Mouse (Mus musculus): ENCODE data around the gene Gm37240. TPM values are rescaled to one million over a fixed set of nuclear protein-coding genes. Genes with fewer than 3 reads are reported as not detected.
"Not testable (repeated sequence)": the region's sequence is repeated elsewhere in the genome, so short reads cannot be mapped to it uniquely, and the experiment has no call there.

Gene Gm37240
- total RNA-seq (2021) = 10 to 100 TPM; 35.3 to 39.6 TPM
- long read RNA-seq, experiment 1, partial matches to known transcripts = 0 of 34 reads
- long read RNA-seq, experiment 1, other reads (novel, unspliced or antisense) = 34 of 34 reads
- long read RNA-seq, experiment 2, partial matches to known transcripts = 0 of 20 reads
- long read RNA-seq, experiment 2, other reads (novel, unspliced or antisense) = 20 of 20 reads

DNA sequence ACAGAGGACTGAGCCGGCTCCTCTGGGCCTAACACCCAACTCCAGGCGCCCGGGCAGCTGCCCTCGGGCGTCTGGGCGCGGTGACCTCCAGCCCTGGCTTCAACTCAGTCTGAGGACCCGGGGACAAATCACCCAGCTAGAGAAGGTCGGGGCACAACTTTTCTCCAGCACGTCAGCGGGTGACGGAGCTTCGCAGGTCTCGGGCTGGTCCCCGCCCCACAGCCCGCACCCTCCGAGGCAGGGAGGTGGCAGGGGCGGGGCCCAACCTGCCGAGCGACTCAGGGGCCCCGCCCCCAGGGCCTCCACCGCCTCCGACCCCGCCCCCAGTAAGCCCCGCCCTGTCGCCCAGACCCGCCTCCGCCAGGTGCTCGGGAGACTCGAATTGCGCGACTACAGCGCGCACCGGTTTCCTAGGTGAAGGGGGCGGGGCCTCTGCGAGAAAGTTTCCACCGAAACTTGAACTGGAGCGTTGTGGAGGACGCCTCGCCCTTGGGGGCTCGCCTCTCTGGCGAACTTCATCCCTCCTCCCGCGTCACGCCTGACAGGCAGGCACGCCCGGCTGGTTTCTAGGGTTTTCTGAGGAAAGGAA, at the start of gene Gm37240, which contains the start of gene Glt28d2:
Gene Gm37240, minus strand, starts transcription at position 280 of the 589 bp plus-strand sequence.
Gene Glt28d2, minus strand, starts transcription at position 278 of the 589 bp plus-strand sequence.
- peak; percentile 92 for DNase-seq

DNA sequence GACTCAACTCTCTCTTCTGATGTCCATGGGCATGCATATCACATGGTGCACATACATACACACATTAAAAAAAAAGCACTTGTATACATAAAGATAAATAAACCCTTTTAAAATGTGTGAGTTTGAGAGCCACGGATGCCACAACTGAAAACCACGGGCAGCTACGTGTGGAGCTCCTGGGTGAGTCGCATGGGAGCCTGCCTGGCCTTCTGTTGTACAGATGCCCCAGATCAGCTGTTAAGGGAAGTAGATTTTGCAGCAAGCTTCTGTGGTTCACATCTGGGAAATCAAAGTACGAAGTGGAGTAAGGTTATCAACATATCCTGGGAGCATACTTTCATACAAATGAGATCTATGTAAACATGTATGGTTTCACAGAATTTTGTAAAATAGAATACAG, 46.3 kb upstream of the Gm37240 start:
- no peak for DNase-seq

GRCm38 (mm10) chr3:85931859-85932258, 44.5 kb upstream of the Gm37240 start:
- DNase-seq = no peak

DNA sequence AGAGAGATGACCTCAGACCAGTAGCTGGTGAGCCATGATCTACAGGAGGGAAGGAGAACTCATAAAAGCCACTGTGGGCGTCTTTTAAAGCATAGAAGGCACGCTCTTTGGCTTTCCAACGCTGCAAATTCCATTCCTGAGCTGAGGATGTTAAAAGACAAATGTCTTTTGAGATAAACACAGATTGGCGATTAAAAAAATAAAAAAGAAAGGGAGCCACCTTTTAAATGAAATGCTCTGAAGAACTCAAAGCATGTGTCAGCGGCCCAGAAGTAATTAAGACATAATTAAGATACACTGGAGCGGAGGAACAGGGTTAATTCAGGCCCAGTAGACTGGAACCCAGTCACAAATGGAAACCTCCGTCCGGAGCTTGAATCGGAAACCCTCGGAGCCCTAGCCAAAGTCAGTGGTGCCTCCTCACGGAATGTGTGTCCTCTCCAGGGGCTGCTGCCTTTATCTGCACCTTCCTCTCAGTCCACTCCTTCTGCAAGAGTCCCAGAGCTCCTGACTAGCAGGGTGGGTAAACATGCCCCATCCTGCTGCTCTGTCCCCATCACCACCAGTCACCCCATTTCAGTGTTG, 43.4 kb upstream of the Gm37240 start:
- no peak for DNase-seq

GRCm38 (mm10) chr3:85929711-85930110, 42.4 kb upstream of the Gm37240 start:
- no peak for DNase-seq

DNA sequence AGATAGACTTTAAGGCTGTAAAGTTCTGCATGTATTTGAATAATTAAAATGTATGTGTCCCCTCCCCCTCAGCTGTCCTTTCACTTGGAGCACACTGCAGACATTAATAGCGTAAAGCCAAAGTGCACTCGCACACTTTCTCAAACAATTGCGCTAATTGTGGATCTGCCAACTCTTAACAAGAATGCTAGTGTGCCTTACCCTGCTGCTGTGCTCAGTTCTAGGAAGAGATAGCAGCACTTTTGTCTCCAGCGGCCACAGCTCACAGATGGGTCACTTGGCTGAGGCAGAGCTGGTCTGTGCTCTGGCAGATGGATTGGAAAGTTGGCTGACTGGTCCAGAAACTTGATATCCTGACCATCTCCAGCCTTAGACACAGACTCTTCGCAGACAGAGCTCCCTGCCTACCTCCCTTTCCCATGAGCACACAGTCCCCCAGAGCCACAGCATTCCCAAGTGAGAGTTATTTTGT, 40.9 kb upstream of the Gm37240 start:
- peak; percentile 76 for DNase-seq

GRCm38 (mm10) chr3:85927296-85927695, 40.0 kb upstream of the Gm37240 start:
- DNase-seq = no peak

DNA sequence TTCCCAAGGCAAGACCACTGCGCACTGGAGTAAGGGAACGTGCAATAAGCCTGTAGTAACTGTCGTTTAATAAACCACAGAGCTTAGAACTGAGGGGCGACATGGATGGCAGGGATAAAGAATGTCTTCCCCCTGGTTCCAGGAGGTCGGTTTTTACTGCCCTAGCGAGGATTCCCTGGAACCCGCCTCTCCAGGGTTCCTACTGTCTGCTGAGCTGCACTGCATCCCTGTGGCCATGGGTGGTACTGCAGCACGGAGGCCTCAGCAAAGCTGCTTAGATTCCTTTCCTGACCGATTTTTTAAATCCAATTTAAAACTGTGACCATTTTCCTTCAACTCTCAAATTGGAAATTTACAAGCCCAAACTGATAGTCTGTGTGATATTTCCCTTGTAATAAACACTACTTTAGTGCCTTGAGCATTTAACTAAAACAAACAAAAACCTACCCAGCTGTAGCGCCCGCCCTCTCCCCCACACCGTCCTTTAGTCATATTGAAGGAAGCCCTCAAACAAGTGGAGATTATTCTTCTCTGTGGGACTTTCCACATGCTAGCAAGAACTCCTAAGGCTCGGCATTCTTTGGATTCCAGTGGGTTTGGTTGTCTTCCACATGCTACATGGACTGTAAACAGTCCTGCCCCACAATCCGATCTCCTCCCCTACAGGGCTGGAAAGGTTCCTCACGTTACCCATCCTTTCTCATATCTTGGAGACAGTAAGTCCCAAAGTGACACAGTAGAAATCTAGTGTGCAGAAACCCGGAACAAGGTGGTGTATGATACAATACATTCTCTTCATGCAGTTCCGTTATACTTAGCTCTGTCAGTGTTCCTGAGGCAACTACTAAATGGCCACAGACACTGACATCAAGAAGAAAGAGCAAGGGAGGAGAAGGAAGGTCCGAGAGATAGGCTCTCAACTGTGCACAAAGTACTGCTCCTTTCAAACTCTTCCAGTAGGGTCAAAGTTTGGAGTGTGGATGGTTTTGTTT, 36.9 kb upstream of the Gm37240 start:
- DNase-seq = peak; percentile 35

DNA sequence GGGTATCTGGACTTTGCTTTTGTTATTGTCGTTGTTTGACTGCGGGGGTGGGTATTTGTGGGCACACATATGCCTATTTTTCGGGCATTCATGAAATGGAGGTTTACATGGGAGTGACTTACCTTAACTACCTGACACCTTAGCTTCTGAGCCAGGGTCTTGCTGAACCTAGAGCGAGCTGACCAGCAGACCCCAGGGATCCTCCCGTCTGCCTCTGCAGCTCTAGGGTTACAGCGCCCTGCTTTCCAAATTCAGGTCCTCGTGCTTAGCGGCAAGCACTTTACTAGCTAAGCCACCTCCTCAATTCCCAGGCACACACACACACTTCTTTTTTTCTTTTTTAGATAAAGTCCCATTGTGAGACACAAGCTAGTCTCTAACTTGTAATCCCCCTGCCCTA, 36.0 kb upstream of the Gm37240 start:
- no peak for DNase-seq

DNA sequence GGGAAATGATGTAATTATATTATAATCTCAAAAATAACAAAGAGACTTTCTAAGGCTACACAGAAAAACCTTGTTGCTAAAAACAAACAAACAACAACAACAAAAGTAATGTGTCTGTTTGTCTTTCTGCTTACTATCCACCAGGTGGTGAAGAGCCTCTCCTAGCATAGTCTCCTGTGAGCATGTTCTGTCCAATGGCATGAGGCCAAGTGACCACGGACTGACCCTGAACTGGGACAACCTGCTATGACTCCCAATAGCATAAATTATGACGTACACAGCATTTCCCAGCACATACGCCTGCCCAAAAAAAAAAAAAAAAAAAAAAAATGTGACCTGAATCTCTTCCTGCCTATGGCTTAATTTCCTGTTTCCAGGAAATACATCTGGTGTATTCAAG, 35.0 kb upstream of the Gm37240 start:
- DNase-seq = no peak

GRCm38 (mm10) chr3:85920671-85921070, 33.4 kb upstream of the Gm37240 start:
- DNase-seq = not testable (repeated sequence)

GRCm38 (mm10) chr3:85917600-85917999, 30.3 kb upstream of the Gm37240 start:
- no peak for DNase-seq

DNA sequence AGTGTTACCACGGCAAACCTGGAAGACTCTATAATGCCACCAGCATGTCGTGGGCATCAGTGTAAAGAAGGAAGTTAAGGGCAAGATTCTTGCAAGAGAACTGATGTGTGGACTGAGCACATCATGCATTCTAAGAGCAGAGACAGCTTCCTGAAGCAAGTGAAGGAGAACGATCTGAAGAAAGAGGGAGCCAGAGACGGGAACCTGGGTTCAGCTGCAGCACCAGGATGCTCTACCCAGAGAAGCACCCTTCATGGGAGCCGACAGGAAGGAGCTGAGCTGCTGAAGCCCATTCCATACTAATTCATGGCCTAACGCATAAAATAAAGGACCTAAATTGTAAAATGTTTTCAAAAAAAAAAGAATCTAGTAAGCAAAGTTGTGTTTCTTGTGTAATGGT, 27.5 kb upstream of the Gm37240 start:
- no peak for DNase-seq

DNA sequence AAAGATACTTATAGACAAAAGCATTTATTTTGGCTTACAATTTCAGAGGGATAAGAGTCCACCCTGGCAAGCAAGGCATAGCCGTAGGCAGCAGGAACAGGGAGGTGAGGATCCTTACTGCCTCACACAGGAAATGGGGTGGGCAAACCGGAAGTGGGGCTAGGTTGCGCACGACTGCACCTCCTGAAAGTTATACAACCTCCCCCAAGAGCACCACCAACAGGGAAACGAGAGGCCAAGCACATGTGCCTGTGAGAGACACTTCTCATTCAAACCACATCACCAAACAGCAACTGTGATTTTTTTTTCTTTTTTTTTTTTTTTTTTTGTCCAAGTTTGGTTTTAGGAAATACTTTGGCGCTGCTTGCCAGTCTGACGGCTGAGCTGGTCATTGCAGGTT, 19.8 kb upstream of the Gm37240 start:
- DNase-seq = no peak

DNA sequence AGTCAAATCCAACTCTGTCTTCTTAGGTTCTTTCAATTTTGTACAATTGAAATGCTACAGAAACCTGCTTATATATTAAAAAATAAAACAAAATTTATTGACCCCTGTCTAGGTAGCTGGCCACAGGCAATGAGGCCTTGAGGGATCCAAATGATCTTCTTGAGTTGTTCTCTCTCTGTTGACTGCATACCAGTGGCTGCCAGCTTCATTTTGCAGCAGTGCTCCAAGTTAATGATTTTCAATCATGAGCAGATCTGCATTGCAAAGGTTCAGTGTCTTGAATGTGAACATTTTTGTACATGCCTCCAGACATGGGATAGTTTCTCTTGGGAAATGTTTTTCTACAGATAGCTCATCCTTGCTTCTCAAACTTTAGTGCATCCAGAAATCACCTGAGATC, 17.1 kb upstream of the Gm37240 start:
- DNase-seq = no peak

DNA sequence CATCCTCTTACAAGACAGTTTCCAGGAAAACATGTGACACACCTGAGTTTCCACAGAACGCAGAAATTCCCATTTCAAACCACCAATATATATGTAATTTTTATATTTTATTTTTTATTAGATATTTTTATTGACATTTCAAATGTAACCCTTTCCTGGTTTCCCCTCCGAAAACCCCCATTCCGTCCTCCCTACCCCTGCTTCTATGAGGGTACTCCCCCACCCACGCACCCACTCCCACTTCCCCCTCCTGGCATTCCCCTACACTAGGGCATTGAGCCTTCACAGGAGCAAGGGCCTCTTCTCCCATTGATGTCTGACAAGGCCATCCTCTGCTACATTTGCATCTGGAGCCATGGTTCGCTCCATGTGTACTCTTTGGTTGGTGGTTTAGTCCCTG, 7.7 kb upstream of the Gm37240 start:
- DNase-seq = no peak

GRCm38 (mm10) chr3:85891571-85891970, 4.3 kb upstream of the Gm37240 start:
- no peak for DNase-seq

DNA sequence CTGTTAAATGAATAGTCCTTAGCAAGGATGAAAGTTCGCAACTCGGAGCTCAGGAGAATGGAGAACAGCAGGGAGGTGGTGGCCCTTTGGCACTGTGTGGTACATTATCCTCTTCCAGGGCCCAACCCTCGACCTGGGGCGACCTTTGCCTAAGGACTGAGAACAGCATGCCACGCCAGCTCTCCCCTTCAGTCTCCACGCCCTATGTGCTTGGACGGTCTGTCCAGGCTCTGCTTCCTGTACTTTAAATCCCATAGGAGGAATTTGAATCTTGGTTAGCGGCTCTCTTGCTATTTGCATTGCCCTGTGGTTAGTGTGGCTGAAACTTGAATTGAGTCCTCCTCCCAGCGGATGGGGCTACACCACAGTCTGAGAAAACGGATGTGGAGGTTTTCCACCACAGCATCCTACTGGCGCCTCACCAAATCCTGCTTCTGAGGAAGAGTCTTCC, 928 bp upstream of the Gm37240 start:
- peak; percentile 81 for DNase-seq

DNA sequence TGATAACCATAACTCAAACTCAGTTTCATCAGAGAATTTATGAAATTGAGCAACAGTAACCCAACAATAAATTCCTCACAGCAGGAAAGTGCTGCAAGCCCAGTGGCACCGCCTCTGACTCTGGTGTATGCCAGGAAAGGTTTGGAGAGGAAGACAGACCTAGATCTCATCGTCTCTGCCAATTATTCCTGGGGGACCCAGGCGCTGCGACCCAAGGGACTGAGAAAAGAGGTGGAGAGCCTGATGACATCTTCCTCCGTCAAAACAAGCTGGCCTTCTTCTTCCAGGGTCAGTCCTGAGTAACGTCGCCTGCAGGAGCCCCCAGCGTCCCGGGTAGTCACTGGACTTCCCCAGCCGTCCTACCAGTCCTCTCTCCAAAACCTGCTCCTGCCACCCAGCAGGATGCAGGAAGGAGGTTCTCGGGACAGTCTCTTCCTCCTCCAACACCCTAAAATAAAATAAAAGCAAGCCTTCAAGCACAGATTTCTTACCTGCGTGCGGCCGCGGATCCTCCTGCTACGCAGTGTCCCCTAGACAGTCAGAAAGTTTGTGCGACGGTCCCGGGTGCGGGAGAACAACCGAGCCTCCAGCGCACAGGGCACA, 581 bp downstream of the Gm37240 start:
- peak; percentile 39 for DNase-seq

DNA sequence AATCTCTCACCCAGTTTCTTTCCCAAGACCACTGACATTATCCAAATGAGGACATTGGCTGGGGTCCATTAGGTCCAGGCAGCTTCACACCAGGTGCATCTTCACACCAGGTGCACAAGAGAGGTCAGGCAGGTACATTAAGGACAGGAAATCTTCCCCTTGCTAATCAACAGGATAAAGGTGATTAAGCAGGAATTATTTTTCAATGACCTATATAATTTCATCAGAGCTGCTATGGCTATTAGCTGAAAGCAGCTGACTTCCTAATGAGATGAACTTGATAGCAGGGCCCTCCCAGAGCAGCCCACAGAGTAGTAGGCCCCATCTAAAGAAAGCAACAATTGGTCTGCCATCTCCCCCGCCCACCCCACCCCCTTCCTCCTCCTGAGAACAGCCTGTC, 1.4 kb downstream of the Gm37240 start:
- DNase-seq = no peak

DNA sequence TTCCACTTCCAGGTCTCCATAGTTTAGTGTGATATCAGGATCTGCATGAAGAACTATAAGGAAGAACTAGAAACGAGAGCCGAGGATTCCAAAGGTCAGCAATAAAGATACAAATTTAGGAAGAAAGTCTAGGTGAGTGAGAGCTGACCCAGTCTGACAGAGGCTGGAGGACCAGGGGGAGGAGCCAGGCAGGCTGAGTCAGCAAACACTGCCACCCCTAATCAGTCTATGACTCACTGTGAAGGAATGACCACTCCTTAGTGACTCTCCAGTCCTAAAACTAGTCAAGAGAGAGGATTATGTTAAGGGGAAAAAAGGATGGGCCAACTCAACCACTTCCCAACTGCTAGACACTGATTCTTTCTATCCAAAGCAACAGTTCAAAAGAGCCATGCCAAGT, 6.6 kb downstream of the Gm37240 start:
- DNase-seq = no peak

GRCm38 (mm10) chr3:85880068-85880467, 7.2 kb downstream of the Gm37240 start:
- no peak for DNase-seq

All from gastrocnemius, postnatal 25 days (tissue).